Mouse (Mus musculus): ENCODE data around the gene Syne2. TPM values are rescaled to one million over a fixed set of nuclear protein-coding genes. Genes with fewer than 3 reads are reported as not detected.
A peak's percentile ranks its signal among the peaks of the same experiment; 100 is the strongest.

Syne2 gene
- polyA plus RNA-seq, 1 experiment from 2014 or later: 36.6 TPM

GRCm38 (mm10) chr12:75888721-75889120 is 70.8 kb downstream of the Syne2 start:
- ATAC-seq (ENCODE audit: low read depth): no peak
- H3K4me1 ChIP-seq (ENCODE audit: control insufficient read depth, insufficient read depth, low read length): no peaks in the 10 kb centered on the region

GRCm38 (mm10) chr12:75891206-75891605 is 73.3 kb downstream of the Syne2 start:
- Histone ChIP-seq H3K27ac (replicated peaks; ENCODE audit: low read depth, low read length) (no peak overlapping the region), H3K36me3 (ENCODE audit: control insufficient read depth, insufficient read depth, low read length) (peaks cover 13% of the 10 kb centered on the region), H3K9ac (ENCODE audit: low read depth, low read length) (no peak overlapping the region), H3K9me3 (ENCODE audit: control insufficient read depth, low read length) (no peaks in the 10 kb centered on the region), H3K4me1 (ENCODE audit: control insufficient read depth, insufficient read depth, low read length) (no peaks in the 10 kb centered on the region), H3K4me2 (ENCODE audit: low read depth, low read length) (no peak overlapping the region), H3K4me3 (ENCODE audit: low read depth, low read length) (no peak overlapping the region), H3K27me3 (replicated peaks; ENCODE audit: control insufficient read depth, insufficient read depth, low read length) (no peaks in the 10 kb centered on the region)
- no peak for ATAC-seq (ENCODE audit: low read depth)
- 92% methylated on average over 5 of the region's 5 CpGs for WGBS
- DNase-seq (ENCODE audit: low spot score): no peak

More at GRCm38 (mm10) chr12:75888721-75889120, 70.8 kb downstream of the Syne2 start:
- 93% methylated on average over 12 of the region's 12 CpGs for WGBS
- Histone ChIP-seq H3K27ac (replicated peaks; ENCODE audit: low read depth, low read length) (no peak overlapping the region), H3K9ac (ENCODE audit: low read depth, low read length) (no peak overlapping the region), H3K9me3 (ENCODE audit: control insufficient read depth, low read length) (no peaks in the 10 kb centered on the region), H3K27me3 (replicated peaks; ENCODE audit: control insufficient read depth, insufficient read depth, low read length) (no peaks in the 10 kb centered on the region), H3K36me3 (ENCODE audit: control insufficient read depth, insufficient read depth, low read length) (peaks cover 13% of the 10 kb centered on the region), H3K4me2 (ENCODE audit: low read depth, low read length) (no peak overlapping the region), H3K4me3 (ENCODE audit: low read depth, low read length) (no peak overlapping the region)
- DNase-seq (ENCODE audit: low spot score): no peak

- ATAC-seq (ENCODE audit: low read depth) (no peak), DNase-seq (ENCODE audit: low spot score) (peak; percentile 23)
- Histone ChIP-seq H3K27me3 (replicated peaks; ENCODE audit: control insufficient read depth, insufficient read depth, low read length) (no peaks in the 10 kb centered on the region), H3K36me3 (ENCODE audit: control insufficient read depth, insufficient read depth, low read length) (peaks cover 20% of the 10 kb centered on the region), H3K4me3 (ENCODE audit: low read depth, low read length) (no peak overlapping the region), H3K27ac (replicated peaks; ENCODE audit: low read depth, low read length) (no peak overlapping the region), H3K9ac (ENCODE audit: low read depth, low read length) (no peak overlapping the region), H3K4me2 (ENCODE audit: low read depth, low read length) (no peak overlapping the region), H3K9me3 (ENCODE audit: control insufficient read depth, low read length) (no peaks in the 10 kb centered on the region), H3K4me1 (ENCODE audit: control insufficient read depth, insufficient read depth, low read length) (no peaks in the 10 kb centered on the region)
- WGBS: 77% methylated on average over 5 of the region's 5 CpGs
These were observed 75.5 kb downstream of the Syne2 start for GRCm38 (mm10) chr12:75893392-75893791.

- Histone ChIP-seq H3K27me3 (replicated peaks; ENCODE audit: control insufficient read depth, insufficient read depth, low read length) (no peaks in the 10 kb centered on the region), H3K4me3 (ENCODE audit: low read depth, low read length) (no peak overlapping the region), H3K4me1 (ENCODE audit: control insufficient read depth, insufficient read depth, low read length) (no peaks in the 10 kb centered on the region), H3K27ac (replicated peaks; ENCODE audit: low read depth, low read length) (no peak overlapping the region), H3K9ac (ENCODE audit: low read depth, low read length) (no peak overlapping the region), H3K36me3 (ENCODE audit: control insufficient read depth, insufficient read depth, low read length) (peaks cover 26% of the 10 kb centered on the region), H3K9me3 (ENCODE audit: control insufficient read depth, low read length) (no peaks in the 10 kb centered on the region), H3K4me2 (ENCODE audit: low read depth, low read length) (no peak overlapping the region)
- ATAC-seq (ENCODE audit: low read depth) (no peak), DNase-seq (ENCODE audit: low spot score) (peak; percentile 22)
- 77% methylated on average over 9 of the region's 9 CpGs for WGBS
These were observed 76.5 kb downstream of the Syne2 start for GRCm38 (mm10) chr12:75894316-75894997.

GRCm38 (mm10) chr12:75894998-75895331 is 77.0 kb downstream of the Syne2 start:
- no peak overlapping the region for H3K27ac ChIP-seq (replicated peaks; ENCODE audit: low read depth, low read length)
- H3K9ac ChIP-seq (ENCODE audit: low read depth, low read length): no peak overlapping the region
- 85% methylated on average over 7 of the region's 7 CpGs for WGBS
- no peak overlapping the region for H3K4me3 ChIP-seq (ENCODE audit: low read depth, low read length)
- DNase-seq (ENCODE audit: low spot score) (no peak), ATAC-seq (ENCODE audit: low read depth) (no peak)
- H3K4me1 ChIP-seq (ENCODE audit: control insufficient read depth, insufficient read depth, low read length): no peaks in the 10 kb centered on the region
- H3K27me3 ChIP-seq (replicated peaks; ENCODE audit: control insufficient read depth, insufficient read depth, low read length): no peaks in the 10 kb centered on the region
- peaks cover 26% of the 10 kb centered on the region for H3K36me3 ChIP-seq (ENCODE audit: control insufficient read depth, insufficient read depth, low read length)
- H3K9me3 ChIP-seq (ENCODE audit: control insufficient read depth, low read length): no peaks in the 10 kb centered on the region
- no peak overlapping the region for H3K4me2 ChIP-seq (ENCODE audit: low read depth, low read length)

- Histone ChIP-seq H3K36me3 (ENCODE audit: control insufficient read depth, insufficient read depth, low read length) (peaks cover 18% of the 10 kb centered on the region; the same call in 1 of the 2 replicates), H3K4me1 (ENCODE audit: control insufficient read depth, insufficient read depth, low read length) (no peaks in the 10 kb centered on the region), H3K9me3 (ENCODE audit: control insufficient read depth, low read length) (0 out of 2 replicates have a peak, but pooled peaks cover 5% of the 10 kb centered on the region), H3K9ac (ENCODE audit: low read depth, low read length) (no peak overlapping the region), H3K27ac (replicated peaks; ENCODE audit: low read depth, low read length) (no peak overlapping the region), H3K4me2 (ENCODE audit: low read depth, low read length) (no peak overlapping the region), H3K27me3 (replicated peaks; ENCODE audit: control insufficient read depth, insufficient read depth, low read length) (no peaks in the 10 kb centered on the region), H3K4me3 (ENCODE audit: low read depth, low read length) (no peak overlapping the region)
- WGBS: 78% methylated on average over 7 of the region's 7 CpGs
- DNase-seq (ENCODE audit: low spot score) (no peak), ATAC-seq (ENCODE audit: low read depth) (no peak)
These were observed 79.9 kb downstream of the Syne2 start for GRCm38 (mm10) chr12:75897793-75898192.

- DNase-seq (ENCODE audit: low spot score) (no peak), ATAC-seq (ENCODE audit: low read depth) (no peak)
- Histone ChIP-seq H3K27me3 (replicated peaks; ENCODE audit: control insufficient read depth, insufficient read depth, low read length) (no peaks in the 10 kb centered on the region), H3K4me2 (ENCODE audit: low read depth, low read length) (no peak overlapping the region), H3K9ac (ENCODE audit: low read depth, low read length) (no peak overlapping the region), H3K9me3 (ENCODE audit: control insufficient read depth, low read length) (0 out of 2 replicates have a peak, but pooled peaks cover 5% of the 10 kb centered on the region), H3K4me3 (ENCODE audit: low read depth, low read length) (no peak overlapping the region), H3K4me1 (ENCODE audit: control insufficient read depth, insufficient read depth, low read length) (no peaks in the 10 kb centered on the region), H3K27ac (replicated peaks; ENCODE audit: low read depth, low read length) (no peak overlapping the region), H3K36me3 (ENCODE audit: control insufficient read depth, insufficient read depth, low read length) (peaks cover 33% of the 10 kb centered on the region; the same call in 1 of the 2 replicates)
- 94% methylated on average over 9 of the region's 9 CpGs for WGBS
These were observed 83.8 kb downstream of the Syne2 start for GRCm38 (mm10) chr12:75901721-75902120.

GRCm38 (mm10) chr12:75904068-75904467 is 86.1 kb downstream of the Syne2 start:
- no peak overlapping the region for H3K9ac ChIP-seq (ENCODE audit: low read depth, low read length)
- no peaks in the 10 kb centered on the region for H3K27me3 ChIP-seq (replicated peaks; ENCODE audit: control insufficient read depth, insufficient read depth, low read length)
- no peak for DNase-seq (ENCODE audit: low spot score)
- H3K27ac ChIP-seq (replicated peaks; ENCODE audit: low read depth, low read length): no peak overlapping the region
- peaks cover 32% of the 10 kb centered on the region; the same call in 1 of the 2 replicates for H3K36me3 ChIP-seq (ENCODE audit: control insufficient read depth, insufficient read depth, low read length)
- no peak overlapping the region for H3K4me2 ChIP-seq (ENCODE audit: low read depth, low read length)
- no peaks in the 10 kb centered on the region for H3K4me1 ChIP-seq (ENCODE audit: control insufficient read depth, insufficient read depth, low read length)
- 95% methylated on average over 11 of the region's 11 CpGs for WGBS
- 0 out of 2 replicates have a peak, but pooled peaks cover 5% of the 10 kb centered on the region for H3K9me3 ChIP-seq (ENCODE audit: control insufficient read depth, low read length)
- no peak overlapping the region for H3K4me3 ChIP-seq (ENCODE audit: low read depth, low read length)
- no peak for ATAC-seq (ENCODE audit: low read depth)

- ATAC-seq (ENCODE audit: low read depth): no peak
- 0 out of 2 replicates have a peak, but pooled peaks cover 5% of the 10 kb centered on the region for H3K9me3 ChIP-seq (ENCODE audit: control insufficient read depth, low read length)
- no peak overlapping the region for H3K27ac ChIP-seq (replicated peaks; ENCODE audit: low read depth, low read length)
- H3K4me1 ChIP-seq (ENCODE audit: control insufficient read depth, insufficient read depth, low read length): no peaks in the 10 kb centered on the region
- no peak overlapping the region for H3K4me2 ChIP-seq (ENCODE audit: low read depth, low read length)
- 87% methylated on average over 7 of the region's 7 CpGs for WGBS
- H3K27me3 ChIP-seq (replicated peaks; ENCODE audit: control insufficient read depth, insufficient read depth, low read length): no peaks in the 10 kb centered on the region
- H3K36me3 ChIP-seq (ENCODE audit: control insufficient read depth, insufficient read depth, low read length): peaks cover 39% of the 10 kb centered on the region; the same call in 1 of the 2 replicates
- DNase-seq (ENCODE audit: low spot score): no peak
- no peak overlapping the region for H3K4me3 ChIP-seq (ENCODE audit: low read depth, low read length)
- no peak overlapping the region for H3K9ac ChIP-seq (ENCODE audit: low read depth, low read length)
These were observed 87.4 kb downstream of the Syne2 start for GRCm38 (mm10) chr12:75905304-75905703.
